Mouse (Mus musculus): Measurements from ENCODE around the gene Rxylt1. TPM values are rescaled to one million over a fixed set of nuclear protein-coding genes. Genes with fewer than 3 reads are reported as not detected.

The Rxylt1 gene
- polyA plus RNA-seq, 1 experiment = 0.09 TPM

DNA sequence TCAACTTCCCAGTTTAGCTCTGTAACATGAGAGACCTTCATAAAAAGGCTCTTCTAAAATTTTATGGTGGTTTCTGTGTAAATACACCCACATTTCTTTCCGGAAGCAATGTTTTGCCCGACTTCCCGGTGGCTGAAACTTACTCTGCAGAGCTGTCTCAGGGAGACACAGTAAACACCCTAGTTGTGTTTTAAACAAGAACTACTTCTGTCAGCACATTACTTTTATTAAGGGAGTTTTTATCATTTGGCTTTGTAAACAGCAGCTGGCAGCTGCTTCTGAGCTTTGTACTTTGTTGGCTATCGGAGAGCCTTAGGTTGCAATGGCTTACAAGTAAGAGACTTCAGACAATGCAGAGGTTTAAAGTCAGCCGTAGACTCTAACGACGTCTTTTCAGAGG lies 67.4 kb downstream of the Rxylt1 start:
- Histone ChIP-seq H3K36me3 (ENCODE audit: control insufficient read depth) (no peaks in the 10 kb centered on the region), H3K4me1 (ENCODE audit: control insufficient read depth) (no peaks in the 10 kb centered on the region), H3K4me3 (replicated peaks) (no peak overlapping the region), H3K27me3 (ENCODE audit: control insufficient read depth) (no peaks in the 10 kb centered on the region), H3K9me3 (ENCODE audit: control insufficient read depth, low read length) (peaks cover 4% of the 10 kb centered on the region; the same call in 1 of the 2 replicates)
- TF ChIP-seq GATA1 (IDR thresholded peaks at IDR 0.05; ENCODE audit: low read length) = no peak
- TF ChIP-seq TAL1 (IDR thresholded peaks at IDR 0.05; ENCODE audit: low read length) = no peak

Other genes starting within 250 kb of the Rxylt1 start
- gene Srgap1, start 50.1 kb downstream of the Rxylt1 start, polyA plus RNA-seq (2012) = under 0.01 and 0.20 TPM in 2 replicates

Data from erythroblast, embryonic 14.5 days (primary cell).